Mouse (Mus musculus): ENCODE measurements around the gene Psmb3.

DNA sequence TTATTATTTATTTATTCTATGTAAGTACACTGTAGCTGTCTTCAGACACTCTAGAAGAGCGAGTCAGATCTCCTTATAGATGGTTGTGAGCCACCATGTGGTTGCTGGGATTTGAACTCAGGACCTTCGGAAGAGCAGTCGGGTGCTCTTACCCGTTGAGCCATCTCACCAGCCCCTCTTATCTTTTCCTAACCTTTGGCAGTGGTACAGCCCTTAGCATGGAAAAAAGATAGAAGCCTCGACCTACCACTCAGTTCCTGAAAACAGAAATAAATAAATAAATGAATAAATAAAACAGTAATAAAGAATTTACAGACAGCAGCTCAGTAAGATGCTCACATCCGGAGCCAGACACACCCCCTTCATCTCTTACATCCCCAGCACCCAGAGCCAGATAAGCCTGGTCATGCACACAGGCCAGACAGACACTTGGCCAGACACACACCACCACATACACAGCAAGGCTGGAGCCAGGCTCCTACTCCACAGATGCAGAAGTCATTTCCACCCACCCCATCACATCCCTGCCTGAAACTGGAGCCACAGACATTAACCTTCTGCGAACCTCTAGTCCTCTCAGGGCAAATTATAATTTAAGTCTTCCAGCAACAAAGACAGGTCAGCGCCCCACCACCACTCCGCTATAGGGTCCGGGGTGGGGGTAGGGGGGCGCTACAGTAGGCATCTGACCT, 5.9 kb upstream of the Psmb3 start:
- TF ChIP-seq CTCF (IDR thresholded peaks at IDR 0.05; ENCODE audit: insufficient read depth, low read depth, low read length) (no peak), POLR2A (IDR thresholded peaks at IDR 0.05; ENCODE audit: insufficient read depth, low read depth, low read length) (no peak)

All from olfactory bulb, adult 2 months (tissue).